Mouse (Mus musculus) stomach, postnatal 0 days (tissue): Measurements from ENCODE around the gene Rabep1.

ENCODE experiments used
- CTCF ChIP-seq: IDR thresholded peaks from 2 replicates; pipeline ENCODE4 v1.5.1; 2016; ENCODE audit warnings: antibody characterized with exemption, low read depth, mild to moderate bottlenecking, moderate library complexity
- EP300 ChIP-seq: optimal IDR thresholded peaks from 2 replicates; pipeline ENCODE3; 2016; ENCODE audit warnings: antibody characterized with exemption

GRCm38 (mm10) chr11:70835381-70835831, 9.2 kb upstream of the Rabep1 start:
- no peak for TF ChIP-seq CTCF
- TF ChIP-seq EP300, result no peak
